Mouse (Mus musculus): Measurements from ENCODE around the gene Dennd4a. TPM values are rescaled to one million over a fixed set of nuclear protein-coding genes. Genes with fewer than 3 reads are reported as not detected.
A peak's percentile ranks its signal among the peaks of the same experiment; 100 is the strongest.

Gene Dennd4a
- polyA plus RNA-seq, 1 experiment from 2014 or later, result 10.7 TPM

GRCm38 (mm10) chr9:64903386-64903785, 92.2 kb downstream of the Dennd4a start:
- peak; percentile 81 for DNase-seq (ENCODE audit: low spot score)
- Histone ChIP-seq H3K27me3 (ENCODE audit: control insufficient read depth, insufficient read depth, low read length) (no peaks in the 10 kb centered on the region), H3K36me3 (ENCODE audit: control insufficient read depth, insufficient read depth, low read length) (no peaks in the 10 kb centered on the region; the same call in 1 of the 2 replicates), H3K4me2 (ENCODE audit: low read depth, low read length, severe bottlenecking) (no peak overlapping the region), H3K4me1 (replicated peaks; ENCODE audit: control insufficient read depth, insufficient read depth, low read length) (no peaks in the 10 kb centered on the region), H3K27ac (ENCODE audit: low read depth, low read length) (no peak overlapping the region), H3K4me3 (ENCODE audit: low read depth, low read length) (no peak overlapping the region), H3K9me3 (ENCODE audit: control insufficient read depth, low read length) (no peaks in the 10 kb centered on the region), H3K9ac (ENCODE audit: low read length) (no peak overlapping the region)
- no peak for ATAC-seq (replicated peaks; ENCODE audit: low FRiP score)
- 66% methylated on average over 3 of the region's 3 CpGs for WGBS

DNA sequence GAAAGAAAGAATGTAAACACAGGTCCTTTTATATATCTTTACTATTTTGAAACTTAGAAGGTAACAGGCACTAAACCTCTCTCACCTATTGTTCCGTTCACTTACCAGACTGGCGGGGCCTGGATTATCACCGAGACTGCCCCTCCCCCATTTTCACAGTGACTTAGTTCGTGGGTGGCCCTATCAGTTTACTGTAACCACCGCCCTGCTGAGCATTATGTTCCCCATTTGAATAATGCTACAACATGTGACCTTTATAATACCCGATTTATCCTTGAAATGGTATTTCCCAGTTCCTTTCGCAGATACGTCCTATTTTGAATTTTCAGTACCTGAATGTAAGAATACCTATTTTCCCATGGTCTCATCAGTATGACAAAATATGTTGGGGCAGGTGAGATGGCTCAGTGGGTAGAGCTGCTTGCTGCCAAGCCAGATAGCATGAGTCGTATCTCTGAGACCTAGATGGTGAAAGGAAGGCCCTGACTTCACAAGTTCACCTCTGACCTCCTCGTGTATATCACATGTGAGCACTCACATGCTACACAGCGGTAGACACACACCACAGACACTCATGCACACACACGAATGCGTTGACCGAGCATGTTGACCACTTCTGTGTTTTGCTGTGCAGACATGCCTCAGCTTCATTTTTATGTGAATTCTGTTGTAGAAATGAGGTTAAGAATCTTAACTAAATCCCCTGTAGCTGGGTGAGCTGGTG, 93.9 kb downstream of the Dennd4a start:
- Histone ChIP-seq H3K27ac (ENCODE audit: low read depth, low read length) (no peak overlapping the region), H3K4me1 (replicated peaks; ENCODE audit: control insufficient read depth, insufficient read depth, low read length) (no peaks in the 10 kb centered on the region), H3K9ac (ENCODE audit: low read length) (no peak overlapping the region), H3K27me3 (ENCODE audit: control insufficient read depth, insufficient read depth, low read length) (no peaks in the 10 kb centered on the region), H3K4me2 (ENCODE audit: low read depth, low read length, severe bottlenecking) (no peak overlapping the region), H3K9me3 (ENCODE audit: control insufficient read depth, low read length) (no peaks in the 10 kb centered on the region), H3K36me3 (ENCODE audit: control insufficient read depth, insufficient read depth, low read length) (no peaks in the 10 kb centered on the region), H3K4me3 (ENCODE audit: low read depth, low read length) (no peak overlapping the region)
- DNase-seq (ENCODE audit: low spot score), result no peak
- ATAC-seq (replicated peaks; ENCODE audit: low FRiP score), result no peak
- 91% methylated on average over 14 of the region's 14 CpGs for WGBS

- no peaks in the 10 kb centered on the region for H3K27me3 ChIP-seq (ENCODE audit: control insufficient read depth, insufficient read depth, low read length)
- no peak overlapping the region for H3K27ac ChIP-seq (ENCODE audit: low read depth, low read length)
- no peak overlapping the region for H3K9ac ChIP-seq (ENCODE audit: low read length)
- H3K4me3 ChIP-seq (ENCODE audit: low read depth, low read length), result no peak overlapping the region
- H3K9me3 ChIP-seq (ENCODE audit: control insufficient read depth, low read length), result no peaks in the 10 kb centered on the region
- no peak overlapping the region for H3K4me2 ChIP-seq (ENCODE audit: low read depth, low read length, severe bottlenecking)
- no peak for DNase-seq (ENCODE audit: low spot score)
- no peak for ATAC-seq (replicated peaks; ENCODE audit: low FRiP score)
- no peaks in the 10 kb centered on the region for H3K4me1 ChIP-seq (replicated peaks; ENCODE audit: control insufficient read depth, insufficient read depth, low read length)
- WGBS, result 94% methylated on average over 3 of the region's 3 CpGs
- H3K36me3 ChIP-seq (ENCODE audit: control insufficient read depth, insufficient read depth, low read length), result no peaks in the 10 kb centered on the region; the same call in 1 of the 2 replicates
Measured at GRCm38 (mm10) chr9:64907441-64907840, 96.3 kb downstream of the Dennd4a start.

DNA sequence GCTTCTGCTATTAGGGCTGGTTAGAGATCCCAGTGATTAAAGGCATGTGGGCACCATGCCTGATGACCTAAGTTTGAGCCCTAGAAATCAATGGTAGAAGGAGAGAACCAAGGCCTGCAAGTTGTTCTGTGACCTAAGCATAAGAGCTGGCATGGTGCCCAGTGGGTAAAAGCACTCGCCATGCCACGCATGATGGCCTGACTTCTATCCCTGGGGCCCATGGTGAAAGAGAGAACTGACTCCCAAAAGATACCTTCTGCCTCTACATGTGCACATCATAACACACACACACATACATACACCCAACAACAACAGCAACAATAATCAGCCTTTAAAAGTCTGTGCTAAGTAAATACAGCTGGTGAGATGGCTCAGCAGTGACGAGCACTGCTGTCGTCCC, 102.3 kb downstream of the Dennd4a start:
- WGBS, result 97% methylated on average over 4 of the region's 4 CpGs
- Histone ChIP-seq H3K4me1 (replicated peaks; ENCODE audit: control insufficient read depth, insufficient read depth, low read length) (no peaks in the 10 kb centered on the region), H3K4me3 (ENCODE audit: low read depth, low read length) (no peak overlapping the region), H3K27me3 (ENCODE audit: control insufficient read depth, insufficient read depth, low read length) (no peaks in the 10 kb centered on the region), H3K9me3 (ENCODE audit: control insufficient read depth, low read length) (no peaks in the 10 kb centered on the region), H3K36me3 (ENCODE audit: control insufficient read depth, insufficient read depth, low read length) (no peaks in the 10 kb centered on the region; the same call in 1 of the 2 replicates), H3K27ac (ENCODE audit: low read depth, low read length) (no peak overlapping the region), H3K9ac (ENCODE audit: low read length) (no peak overlapping the region), H3K4me2 (ENCODE audit: low read depth, low read length, severe bottlenecking) (no peak overlapping the region)
- DNase-seq (ENCODE audit: low spot score) (no peak), ATAC-seq (replicated peaks; ENCODE audit: low FRiP score) (no peak)

DNA sequence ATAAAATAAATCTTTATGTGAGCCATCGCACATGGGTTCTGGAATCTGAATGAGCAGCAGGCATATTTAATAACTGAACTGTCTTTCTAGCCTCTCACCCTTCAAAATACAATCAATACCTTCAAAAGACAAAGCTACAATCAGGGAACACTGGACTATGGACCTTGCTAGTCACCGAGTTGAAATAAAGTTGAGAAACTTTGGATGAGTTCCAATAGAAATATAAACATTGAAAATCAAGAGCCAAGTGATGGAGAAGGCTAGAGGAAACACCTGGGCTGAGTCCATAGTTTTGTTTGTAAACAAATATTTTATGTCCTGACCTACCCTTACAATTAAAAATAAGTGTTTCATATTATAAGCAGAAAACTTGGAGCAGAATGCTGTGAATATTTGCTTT, 102.8 kb downstream of the Dennd4a start:
- no peak for DNase-seq (ENCODE audit: low spot score)
- ATAC-seq (replicated peaks; ENCODE audit: low FRiP score), result no peak
- Histone ChIP-seq H3K36me3 (ENCODE audit: control insufficient read depth, insufficient read depth, low read length) (no peaks in the 10 kb centered on the region; the same call in 1 of the 2 replicates), H3K27me3 (ENCODE audit: control insufficient read depth, insufficient read depth, low read length) (no peaks in the 10 kb centered on the region), H3K4me2 (ENCODE audit: low read depth, low read length, severe bottlenecking) (no peak overlapping the region), H3K9ac (ENCODE audit: low read length) (no peak overlapping the region), H3K9me3 (ENCODE audit: control insufficient read depth, low read length) (no peaks in the 10 kb centered on the region), H3K27ac (ENCODE audit: low read depth, low read length) (no peak overlapping the region), H3K4me1 (replicated peaks; ENCODE audit: control insufficient read depth, insufficient read depth, low read length) (no peaks in the 10 kb centered on the region), H3K4me3 (ENCODE audit: low read depth, low read length) (no peak overlapping the region)
- WGBS, result 93% methylated on average over 2 of the region's 2 CpGs

GRCm38 (mm10) chr9:64914629-64915028, 103.5 kb downstream of the Dennd4a start:
- H3K9ac ChIP-seq (ENCODE audit: low read length), result no peak overlapping the region
- no peak overlapping the region for H3K4me3 ChIP-seq (ENCODE audit: low read depth, low read length)
- no peaks in the 10 kb centered on the region for H3K4me1 ChIP-seq (replicated peaks; ENCODE audit: control insufficient read depth, insufficient read depth, low read length)
- no peaks in the 10 kb centered on the region; the same call in 1 of the 2 replicates for H3K36me3 ChIP-seq (ENCODE audit: control insufficient read depth, insufficient read depth, low read length)
- H3K27ac ChIP-seq (ENCODE audit: low read depth, low read length), result no peak overlapping the region
- DNase-seq (ENCODE audit: low spot score), result no peak
- no peak for ATAC-seq (replicated peaks; ENCODE audit: low FRiP score)
- WGBS, result 90% methylated on average over 4 of the region's 4 CpGs
- no peaks in the 10 kb centered on the region for H3K9me3 ChIP-seq (ENCODE audit: control insufficient read depth, low read length)
- H3K27me3 ChIP-seq (ENCODE audit: control insufficient read depth, insufficient read depth, low read length), result no peaks in the 10 kb centered on the region
- no peak overlapping the region for H3K4me2 ChIP-seq (ENCODE audit: low read depth, low read length, severe bottlenecking)

GRCm38 (mm10) chr9:64918560-64918959, 107.4 kb downstream of the Dennd4a start:
- no peaks in the 10 kb centered on the region for H3K9me3 ChIP-seq (ENCODE audit: control insufficient read depth, low read length)
- ATAC-seq (replicated peaks; ENCODE audit: low FRiP score) (no peak), DNase-seq (ENCODE audit: low spot score) (peak; percentile 75)
- WGBS, result 31% methylated on average over 16 of the region's 16 CpGs
- H3K4me2 ChIP-seq (ENCODE audit: low read depth, low read length, severe bottlenecking), result peak overlapping the region; percentile 31
- peak overlapping the region; percentile 18 for H3K4me3 ChIP-seq (ENCODE audit: low read depth, low read length)
- no peaks in the 10 kb centered on the region for H3K4me1 ChIP-seq (replicated peaks; ENCODE audit: control insufficient read depth, insufficient read depth, low read length)
- H3K36me3 ChIP-seq (ENCODE audit: control insufficient read depth, insufficient read depth, low read length), result no peaks in the 10 kb centered on the region
- no peaks in the 10 kb centered on the region for H3K27me3 ChIP-seq (ENCODE audit: control insufficient read depth, insufficient read depth, low read length)
- H3K9ac ChIP-seq (ENCODE audit: low read length), result peak overlapping the region; percentile 9
- H3K27ac ChIP-seq (ENCODE audit: low read depth, low read length), result no peak overlapping the region

DNA sequence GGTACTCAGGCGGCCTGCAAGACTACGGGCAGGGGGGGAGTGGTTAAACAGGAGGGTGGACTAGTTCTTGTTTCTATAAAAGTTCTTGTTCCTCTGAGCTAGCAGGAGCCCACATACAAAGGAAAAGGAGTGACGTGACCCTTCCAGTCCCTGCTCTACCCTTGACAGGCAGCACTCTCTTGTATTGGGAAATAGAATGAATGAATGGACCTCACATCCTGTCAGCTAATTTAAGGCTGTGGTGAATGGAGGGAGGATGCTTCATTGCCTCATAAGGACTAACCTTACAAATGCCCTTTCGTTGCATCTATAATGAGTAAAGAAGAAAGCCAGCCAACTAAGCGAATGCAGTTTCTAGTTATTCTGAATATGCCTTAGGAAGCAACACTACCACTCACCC, 114.6 kb downstream of the Dennd4a start:
- 0 out of 2 replicates have a peak, but pooled peaks have one; percentile 36 for ATAC-seq (replicated peaks; ENCODE audit: low FRiP score)
- 41% methylated on average over 5 of the region's 5 CpGs for WGBS

More for the DNA sequence above, 114.6 kb downstream of the Dennd4a start:
- Histone ChIP-seq H3K27me3 (ENCODE audit: control insufficient read depth, insufficient read depth, low read length) (no peaks in the 10 kb centered on the region), H3K9ac (ENCODE audit: low read length) (no peak overlapping the region), H3K36me3 (ENCODE audit: control insufficient read depth, insufficient read depth, low read length) (no peaks in the 10 kb centered on the region), H3K9me3 (ENCODE audit: control insufficient read depth, low read length) (no peaks in the 10 kb centered on the region), H3K4me1 (replicated peaks; ENCODE audit: control insufficient read depth, insufficient read depth, low read length) (peaks cover 7% of the 10 kb centered on the region; the same call in 1 of the 2 replicates), H3K4me2 (ENCODE audit: low read depth, low read length, severe bottlenecking) (no peak overlapping the region), H3K4me3 (ENCODE audit: low read depth, low read length) (no peak overlapping the region), H3K27ac (ENCODE audit: low read depth, low read length) (no peak overlapping the region)
- peak; percentile 47 for DNase-seq (ENCODE audit: low spot score)
